In the genomic region with DNA sequence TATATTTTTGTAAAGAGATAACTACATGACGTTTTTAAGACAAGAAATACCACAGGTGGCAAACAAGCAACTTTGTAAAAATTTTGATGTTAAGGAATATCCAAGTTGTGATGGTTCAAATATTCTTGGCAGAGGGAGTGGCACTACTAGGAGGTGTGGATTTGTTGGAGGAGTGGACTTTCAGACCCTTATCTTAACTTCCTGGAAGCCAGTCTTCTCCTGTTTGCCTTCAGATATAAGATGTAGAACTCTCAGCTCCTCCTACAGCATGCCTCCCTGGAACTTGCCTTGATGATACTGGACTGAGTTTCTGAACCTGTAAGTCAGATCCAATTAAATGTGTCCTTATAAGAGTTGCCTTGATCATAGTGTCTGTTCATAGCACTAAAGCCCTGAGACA, we compare ENCODE assay signal across 25 mouse cellular contexts.
"Had no signal": no experiment of that assay in that cellular context is flagged by ENCODE, and none has a peak within 500 bp of the region (broad histone marks: within the 10 kb centered on the region; RNA-seq: fewer than 3 reads in every experiment).

No protein-coding gene starts in this region.

- ATAC-seq: hindbrain, postnatal 0 days had no signal

- H3K27ac ChIP-seq: gastrocnemius, adult 2 months; heart, adult 2 months; heart, embryonic 13.5 days; heart, embryonic 15.5 days; hindbrain, embryonic 13.5 days; hindbrain, embryonic 15.5 days; hindbrain, postnatal 0 days; layer of hippocampus, adult 2 months; left cerebral cortex, adult 2 months; limb, embryonic 10.5 days; limb, embryonic 12.5 days; liver, embryonic 13.5 days had no signal

- H3K4me3 ChIP-seq: gastrocnemius, adult 2 months; heart, adult 2 months; heart, embryonic 13.5 days; heart, embryonic 15.5 days; hindbrain, embryonic 13.5 days; hindbrain, embryonic 15.5 days; layer of hippocampus, adult 2 months; left cerebral cortex, adult 2 months; limb, embryonic 10.5 days; limb, embryonic 12.5 days; liver, embryonic 13.5 days had no signal

- DNase-seq: gastrocnemius, adult 2 months; gastrocnemius, postnatal 10 days; gastrocnemius, postnatal 25 days; heart, adult 11 months; heart, adult 2 months; heart, postnatal 14 days; heart, postnatal 36 days; kidney, adult 18-20 months; kidney, adult 8-10 months; kidney, postnatal 10 days; kidney, postnatal 25 days; kidney, postnatal 4 days; liver; liver, embryonic 13.5 days had no signal

- H3K9me3 ChIP-seq: heart, embryonic 13.5 days; heart, embryonic 15.5 days; hindbrain, embryonic 13.5 days; hindbrain, embryonic 15.5 days; limb, embryonic 10.5 days; limb, embryonic 12.5 days; liver, embryonic 13.5 days had no signal

- H3K9ac ChIP-seq: heart, embryonic 13.5 days; heart, embryonic 15.5 days; hindbrain, embryonic 13.5 days; hindbrain, embryonic 15.5 days; limb, embryonic 12.5 days; liver, embryonic 13.5 days had no signal

- H3K27me3 ChIP-seq: heart, embryonic 13.5 days; heart, embryonic 15.5 days; hindbrain, embryonic 13.5 days; hindbrain, embryonic 15.5 days; limb, embryonic 12.5 days; liver, embryonic 13.5 days had no signal

- H3K4me1 ChIP-seq: hindbrain, embryonic 13.5 days; hindbrain, embryonic 15.5 days; limb, embryonic 10.5 days; limb, embryonic 12.5 days; liver, embryonic 13.5 days had no signal

- H3K36me3 ChIP-seq: heart, embryonic 13.5 days; heart, embryonic 15.5 days; hindbrain, embryonic 13.5 days; hindbrain, embryonic 15.5 days; limb, embryonic 10.5 days; limb, embryonic 12.5 days; liver, embryonic 13.5 days had no signal

- H3K4me2 ChIP-seq: heart, embryonic 11.5 days; heart, embryonic 13.5 days; heart, embryonic 15.5 days; hindbrain, embryonic 13.5 days; hindbrain, embryonic 15.5 days; limb, embryonic 12.5 days; liver, embryonic 11.5 days; liver, embryonic 13.5 days had no signal
